Mouse (Mus musculus) forebrain, embryonic 11.5 days (tissue): Measurements from ENCODE around the gene Mlycd. TPM values are rescaled to one million over a fixed set of nuclear protein-coding genes. Genes with fewer than 3 reads are reported as not detected.
A peak's percentile ranks its signal among the peaks of the same experiment; 100 is the strongest.

Source experiments
- ATAC-seq: fragments of 200-750 bp; cut with Nextera tagmentation; replicated peaks from 2 replicates; pipeline ENCODE4 v1.8.0; 2017; ENCODE audit warnings: moderate TSS enrichment; ENCODE audit not compliant: low FRiP score
- DNase-seq: peaks from one replicate; pipeline ENCODE4 v3.0.0-alpha.2; 2017; ENCODE audit warnings: low spot score
- H3K27ac ChIP-seq: fragments of 300-500 bp; sonication (generic); 2 replicates; pipeline ENCODE4 v1.5.1; 2014; ENCODE audit warnings: low read depth, low read length
- H3K27me3 ChIP-seq: fragments of 300-500 bp; sonication (generic); 2 replicates; pipeline ENCODE4 v1.6.1; 2014; ENCODE audit warnings: mild to moderate bottlenecking, low read length, mixed read lengths; ENCODE audit not compliant: control insufficient read depth, insufficient read depth
- H3K36me3 ChIP-seq: fragments of 300-500 bp; sonication (generic); 2 replicates; pipeline ENCODE4 v1.6.1; 2014; ENCODE audit warnings: mild to moderate bottlenecking, low read length, moderate library complexity, mixed read lengths; ENCODE audit not compliant: control insufficient read depth, insufficient read depth
- H3K4me1 ChIP-seq: fragments of 300-500 bp; sonication (generic); replicated peaks from 2 replicates; pipeline ENCODE4 v1.6.1; 2014; ENCODE audit warnings: low read length, mixed read lengths; ENCODE audit not compliant: control insufficient read depth, insufficient read depth
- H3K4me2 ChIP-seq: fragments of 300-500 bp; sonication (generic); 2 replicates; pipeline ENCODE4 v1.6.1; 2014; ENCODE audit warnings: low read depth, mild to moderate bottlenecking, low read length, moderate library complexity, mixed read lengths; ENCODE audit not compliant: severe bottlenecking
- H3K4me3 ChIP-seq: fragments of 300-500 bp; sonication (generic); 2 replicates; pipeline ENCODE4 v1.5.1; 2014; ENCODE audit warnings: low read depth, low read length
- H3K9ac ChIP-seq: fragments of 300-500 bp; sonication (generic); 2 replicates; pipeline ENCODE4 v1.6.1; 2014; ENCODE audit warnings: low read length
- H3K9me3 ChIP-seq: fragments of 300-500 bp; sonication (generic); 2 replicates; pipeline ENCODE4 v1.6.1; 2016; ENCODE audit warnings: low read length, mixed read lengths; ENCODE audit not compliant: control insufficient read depth
- WGBS: fragments of 180-500 bp; shearing (Covaris S2); extraction: QIAGEN DNeasy Blood & Tissue Kit; methylation state at CpG from one replicate; pipeline ENCODE4 v1.1.7; 2014; 5-methylcytosine and 5-hydroxymethylcytosine counted together
- polyA plus RNA-seq: library from polyadenylated mRNA; unstranded; fragments of >200 nt; fragmentation: Nextera tagmentation; extraction: Ambion mirVana; gene quantifications from 2 replicates; pipeline ENCODE4 v1.2.1, GENCODE M21; 2014

Gene Mlycd
- polyA plus RNA-seq, 1 experiment from 2014 or later, result 13.5 TPM

- Histone ChIP-seq H3K27ac (no peak overlapping the region), H3K4me3 (no peak overlapping the region), H3K9ac (no peak overlapping the region), H3K4me2 (no peak overlapping the region), H3K9me3 (no peaks in the 10 kb centered on the region), H3K27me3 (no peaks in the 10 kb centered on the region), H3K4me1 (no peaks in the 10 kb centered on the region; the same call in 1 of the 2 replicates), H3K36me3 (no peaks in the 10 kb centered on the region; the same call in 1 of the 2 replicates)
- ATAC-seq (no peak), DNase-seq (no peak)
- 54% methylated on average over 10 of the region's 10 CpGs for WGBS
These were observed 17.5 kb downstream of the Mlycd start for GRCm38 (mm10) chr8:119412037-119412734.

GRCm38 (mm10) chr8:119412735-119413498 lies 18.2 kb downstream of the Mlycd start:
- no peaks in the 10 kb centered on the region for H3K27me3 ChIP-seq
- H3K36me3 ChIP-seq, result no peaks in the 10 kb centered on the region; the same call in 1 of the 2 replicates
- no peaks in the 10 kb centered on the region; the same call in 1 of the 2 replicates for H3K4me1 ChIP-seq
- no peaks in the 10 kb centered on the region for H3K9me3 ChIP-seq
- peak overlapping the region; percentile 40; the same call in 1 of the 2 replicates for H3K4me2 ChIP-seq
- peak; percentile 89 for DNase-seq
- no peak overlapping the region for H3K27ac ChIP-seq
- peak overlapping the region; percentile 55 for H3K9ac ChIP-seq
- peak; percentile 82 for ATAC-seq
- H3K4me3 ChIP-seq, result no peak overlapping the region
- WGBS, result 10% methylated on average over 18 of the region's 18 CpGs

GRCm38 (mm10) chr8:119413605-119414004 lies 18.9 kb downstream of the Mlycd start:
- Histone ChIP-seq H3K36me3 (no peaks in the 10 kb centered on the region; the same call in 1 of the 2 replicates), H3K4me2 (no peak overlapping the region), H3K4me3 (no peak overlapping the region), H3K27me3 (no peaks in the 10 kb centered on the region), H3K9me3 (no peaks in the 10 kb centered on the region), H3K27ac (no peak overlapping the region), H3K9ac (no peak overlapping the region), H3K4me1 (no peaks in the 10 kb centered on the region; the same call in 1 of the 2 replicates)
- WGBS, result 80% methylated on average over 10 of the region's 10 CpGs
- no peak for DNase-seq
- no peak for ATAC-seq

- Histone ChIP-seq H3K9me3 (no peaks in the 10 kb centered on the region), H3K4me1 (0 out of 2 replicates have a peak, but pooled peaks cover 2% of the 10 kb centered on the region), H3K36me3 (no peaks in the 10 kb centered on the region), H3K9ac (no peak overlapping the region), H3K4me3 (no peak overlapping the region), H3K27me3 (no peaks in the 10 kb centered on the region), H3K4me2 (no peak overlapping the region), H3K27ac (no peak overlapping the region)
- 76% methylated on average over 7 of the region's 7 CpGs for WGBS
- no peak for DNase-seq
- no peak for ATAC-seq
These were observed 25.6 kb downstream of the Mlycd start for GRCm38 (mm10) chr8:119420318-119420717.

GRCm38 (mm10) chr8:119421603-119422122 lies 27.0 kb downstream of the Mlycd start:
- DNase-seq, result no peak
- H3K4me3 ChIP-seq, result no peak overlapping the region
- no peak overlapping the region for H3K9ac ChIP-seq
- no peak for ATAC-seq
- no peaks in the 10 kb centered on the region for H3K36me3 ChIP-seq
- H3K27ac ChIP-seq, result no peak overlapping the region
- no peaks in the 10 kb centered on the region for H3K27me3 ChIP-seq
- H3K4me2 ChIP-seq, result no peak overlapping the region
- H3K9me3 ChIP-seq, result no peaks in the 10 kb centered on the region
- H3K4me1 ChIP-seq, result 0 out of 2 replicates have a peak, but pooled peaks cover 2% of the 10 kb centered on the region
- WGBS, result 60% methylated on average over 9 of the region's 9 CpGs

GRCm38 (mm10) chr8:119422123-119422711 lies 27.5 kb downstream of the Mlycd start:
- Histone ChIP-seq H3K36me3 (no peaks in the 10 kb centered on the region), H3K27ac (no peak overlapping the region), H3K4me3 (no peak overlapping the region), H3K4me2 (no peak overlapping the region), H3K27me3 (no peaks in the 10 kb centered on the region), H3K4me1 (0 out of 2 replicates have a peak, but pooled peaks cover 2% of the 10 kb centered on the region), H3K9ac (no peak overlapping the region), H3K9me3 (no peaks in the 10 kb centered on the region)
- DNase-seq, result no peak
- ATAC-seq, result no peak
- WGBS, result 66% methylated on average over 9 of the region's 9 CpGs

- 81% methylated on average over 9 of the region's 9 CpGs for WGBS
- no peaks in the 10 kb centered on the region for H3K9me3 ChIP-seq
- no peak overlapping the region for H3K4me2 ChIP-seq
- no peak overlapping the region for H3K27ac ChIP-seq
- H3K4me1 ChIP-seq, result 0 out of 2 replicates have a peak, but pooled peaks cover 2% of the 10 kb centered on the region
- no peak for DNase-seq
- no peaks in the 10 kb centered on the region for H3K36me3 ChIP-seq
- no peak overlapping the region for H3K9ac ChIP-seq
- no peak overlapping the region for H3K4me3 ChIP-seq
- no peaks in the 10 kb centered on the region for H3K27me3 ChIP-seq
- no peak for ATAC-seq
These were observed 29.0 kb downstream of the Mlycd start for GRCm38 (mm10) chr8:119423631-119424141.

GRCm38 (mm10) chr8:119424199-119424733 lies 29.6 kb downstream of the Mlycd start:
- WGBS, result 89% methylated on average over 10 of the region's 10 CpGs
- no peak overlapping the region for H3K27ac ChIP-seq

More at GRCm38 (mm10) chr8:119424199-119424733, 29.6 kb downstream of the Mlycd start:
- Histone ChIP-seq H3K4me3 (no peak overlapping the region), H3K4me1 (0 out of 2 replicates have a peak, but pooled peaks cover 2% of the 10 kb centered on the region), H3K9ac (no peak overlapping the region), H3K9me3 (no peaks in the 10 kb centered on the region), H3K36me3 (no peaks in the 10 kb centered on the region), H3K27me3 (no peaks in the 10 kb centered on the region), H3K4me2 (no peak overlapping the region)
- ATAC-seq, result no peak
- DNase-seq, result no peak
